Mouse (Mus musculus) layer of hippocampus, adult 9-10 months (tissue): ENCODE measurements around the gene Kcnip2.

Experiments used
- DNase-seq: peaks from one replicate; pipeline ENCODE4 v3.0.0; 2022; ENCODE audit warnings: low spot score

Kcnip2 gene

DNA sequence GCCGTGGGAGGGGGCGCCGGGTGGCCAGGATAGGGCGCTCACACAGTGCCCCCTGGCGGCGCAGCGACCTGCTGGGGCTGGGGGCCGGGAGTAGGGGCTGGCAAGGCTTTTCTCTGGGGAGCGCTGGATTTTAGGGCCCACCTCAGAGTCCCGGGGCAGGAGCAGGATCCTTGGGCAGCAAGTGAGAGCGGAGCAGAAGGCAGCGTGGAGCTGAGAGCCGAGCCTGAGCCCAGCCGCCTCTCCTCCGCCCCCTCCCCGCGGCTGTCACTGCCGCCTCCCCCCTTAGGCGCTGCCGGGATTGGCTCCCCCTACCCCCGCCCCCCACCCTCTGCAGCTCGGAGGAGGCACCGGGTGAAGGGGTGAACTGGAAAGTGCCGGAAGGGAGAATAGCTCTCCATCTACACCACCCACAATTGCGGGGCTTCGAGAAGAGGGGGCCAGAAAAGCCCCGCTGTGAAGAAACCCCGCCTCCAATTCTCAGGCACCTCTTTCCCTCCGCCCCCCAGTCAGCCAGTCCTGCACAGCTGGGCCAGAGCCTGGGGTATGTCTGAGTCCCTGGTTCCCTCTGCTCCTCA lies at the start of gene Kcnip2:
Kcnip2 (minus strand) TSS at position 231 of the 575 bp plus-strand sequence.
- DNase-seq = no peak

DNA sequence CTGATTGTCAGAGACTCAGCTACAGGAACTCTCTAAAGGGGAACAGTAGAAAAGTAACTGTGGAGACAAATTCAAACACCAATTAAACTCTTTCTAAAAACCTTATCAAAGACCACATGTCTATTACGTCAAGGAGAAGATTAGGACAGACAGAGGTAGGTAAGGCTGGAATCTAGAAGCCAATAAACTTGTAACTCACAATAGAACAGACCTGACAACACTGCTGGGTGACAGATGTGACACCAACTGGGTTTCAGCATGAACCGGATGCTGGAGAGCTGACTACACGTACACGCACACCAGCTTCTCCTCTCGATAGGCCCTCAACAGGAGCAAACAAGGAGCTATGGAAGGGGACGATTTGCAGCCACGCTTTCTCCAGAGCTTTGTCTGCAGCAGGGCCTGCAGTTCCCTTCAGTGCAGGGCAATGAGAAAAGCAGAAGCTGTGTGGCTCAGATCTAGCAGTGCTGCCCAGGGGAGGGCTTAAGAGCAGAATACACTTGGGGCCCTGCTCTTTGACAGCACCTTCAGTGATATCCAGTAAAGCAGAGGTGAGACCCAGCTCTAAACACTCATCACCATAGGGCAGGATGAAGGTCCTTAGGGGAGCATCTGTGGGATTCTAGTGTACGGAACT lies 39.5 kb upstream of the Kcnip2 start:
- DNase-seq = no peak

DNA sequence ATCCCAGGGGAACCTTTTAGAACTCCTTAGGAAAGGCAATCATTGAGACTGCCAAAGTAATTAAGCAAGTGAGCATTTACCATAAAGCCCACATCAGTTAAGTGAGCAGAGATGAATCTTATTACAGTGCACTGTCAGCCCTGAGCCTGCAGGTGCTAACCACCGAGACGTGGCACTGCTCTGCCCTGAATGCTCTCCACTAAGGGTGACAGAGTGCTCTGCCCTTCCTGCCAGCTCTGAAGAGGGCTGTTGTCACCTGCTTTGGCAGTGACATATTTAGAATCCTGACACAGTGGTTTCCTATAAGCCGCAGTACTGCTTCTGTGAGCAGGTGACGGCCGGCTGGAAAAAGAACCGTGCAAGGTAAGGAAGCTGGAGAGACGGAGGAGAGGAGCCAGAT lies 38.7 kb upstream of the Kcnip2 start:
- no peak for DNase-seq

DNA sequence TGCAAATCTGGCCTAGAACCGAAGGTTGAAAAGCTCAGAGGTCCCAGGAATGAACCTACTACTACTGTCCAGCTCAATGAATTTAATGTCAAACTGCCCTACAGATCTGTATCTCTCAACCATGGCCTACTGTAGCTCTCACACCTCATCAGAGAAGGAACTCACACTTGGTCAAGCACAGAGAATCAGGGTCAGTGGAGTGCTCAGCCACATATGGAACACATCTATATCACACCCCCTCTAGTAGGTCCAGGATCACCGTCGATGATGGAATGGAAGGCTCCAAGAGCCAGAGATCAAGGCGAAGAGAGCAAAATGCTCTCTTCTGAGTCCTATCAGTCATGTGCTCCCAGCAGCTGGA lies 31.9 kb upstream of the Kcnip2 start:
- no peak for DNase-seq

DNA sequence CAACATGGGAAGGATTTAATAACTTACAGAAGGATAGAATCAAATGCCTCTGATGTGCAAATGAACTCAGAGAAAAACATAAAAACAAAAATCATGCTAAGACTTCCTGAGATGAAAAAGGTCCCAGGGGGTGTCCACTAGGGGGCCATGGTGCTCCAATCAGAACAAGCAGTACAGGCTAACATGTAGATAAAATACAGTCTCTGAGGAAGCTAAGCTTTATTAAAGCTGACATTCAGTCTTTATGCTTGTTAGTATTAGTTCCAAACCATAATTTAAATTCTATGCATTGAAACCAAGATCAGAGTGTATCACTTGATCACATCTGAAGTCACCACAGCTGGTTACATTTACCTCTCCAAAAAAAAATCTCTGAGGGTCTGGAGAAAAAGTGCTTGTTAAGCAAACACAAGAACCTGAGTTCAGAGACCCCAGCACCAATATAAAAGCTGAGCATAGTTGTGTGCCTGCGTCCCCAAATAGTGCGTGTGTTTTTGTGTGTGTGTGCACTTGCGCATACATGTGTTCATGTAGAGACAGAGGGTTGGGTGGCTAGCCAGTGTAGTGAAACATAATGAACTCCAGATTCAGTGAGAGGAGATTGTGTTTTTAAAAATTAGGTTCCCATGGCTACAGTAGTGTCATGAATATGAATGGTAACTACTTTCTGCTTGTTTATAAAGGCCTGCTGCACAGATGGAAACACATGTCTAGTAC lies 31.3 kb upstream of the Kcnip2 start:
- no peak for DNase-seq

DNA sequence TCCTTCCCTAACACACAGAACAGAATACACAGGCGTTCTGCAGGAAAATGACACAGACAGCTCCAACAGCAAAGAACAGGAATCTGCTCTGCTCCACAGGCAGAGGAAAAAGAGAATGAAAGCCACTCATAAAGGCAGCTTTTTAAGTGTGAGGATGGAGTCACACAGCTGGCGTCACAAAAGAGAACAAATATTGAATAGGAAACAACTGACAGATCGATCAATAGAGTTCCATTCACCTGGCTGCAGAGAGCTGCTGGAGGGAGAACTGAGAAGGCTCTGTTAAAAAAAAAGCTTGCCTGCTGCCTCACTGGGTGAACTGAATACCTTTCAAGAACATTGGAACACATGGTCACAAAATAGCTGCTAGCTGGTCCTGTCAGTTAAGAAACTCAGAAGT lies 28.3 kb upstream of the Kcnip2 start:
- DNase-seq = no peak

DNA sequence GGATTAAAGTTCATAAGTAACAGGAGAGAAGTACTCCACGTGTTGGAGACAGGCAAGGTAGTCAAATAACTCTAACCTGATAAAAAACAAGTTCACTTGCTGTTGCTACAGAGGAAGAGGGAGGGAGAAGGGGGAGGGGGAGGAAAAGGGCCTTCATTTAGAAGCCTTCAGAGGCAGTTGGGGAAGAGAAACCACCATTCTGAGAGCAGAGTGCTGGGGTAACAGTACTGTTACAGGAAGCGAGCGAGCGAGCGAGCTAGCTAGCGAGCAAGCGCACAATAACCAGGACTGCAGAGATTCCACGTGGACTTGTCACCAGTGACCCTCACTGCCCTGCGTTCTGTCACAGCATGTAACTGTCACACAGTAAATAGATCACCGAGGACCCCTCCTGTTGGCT lies 27.6 kb upstream of the Kcnip2 start:
- DNase-seq = no peak

DNA sequence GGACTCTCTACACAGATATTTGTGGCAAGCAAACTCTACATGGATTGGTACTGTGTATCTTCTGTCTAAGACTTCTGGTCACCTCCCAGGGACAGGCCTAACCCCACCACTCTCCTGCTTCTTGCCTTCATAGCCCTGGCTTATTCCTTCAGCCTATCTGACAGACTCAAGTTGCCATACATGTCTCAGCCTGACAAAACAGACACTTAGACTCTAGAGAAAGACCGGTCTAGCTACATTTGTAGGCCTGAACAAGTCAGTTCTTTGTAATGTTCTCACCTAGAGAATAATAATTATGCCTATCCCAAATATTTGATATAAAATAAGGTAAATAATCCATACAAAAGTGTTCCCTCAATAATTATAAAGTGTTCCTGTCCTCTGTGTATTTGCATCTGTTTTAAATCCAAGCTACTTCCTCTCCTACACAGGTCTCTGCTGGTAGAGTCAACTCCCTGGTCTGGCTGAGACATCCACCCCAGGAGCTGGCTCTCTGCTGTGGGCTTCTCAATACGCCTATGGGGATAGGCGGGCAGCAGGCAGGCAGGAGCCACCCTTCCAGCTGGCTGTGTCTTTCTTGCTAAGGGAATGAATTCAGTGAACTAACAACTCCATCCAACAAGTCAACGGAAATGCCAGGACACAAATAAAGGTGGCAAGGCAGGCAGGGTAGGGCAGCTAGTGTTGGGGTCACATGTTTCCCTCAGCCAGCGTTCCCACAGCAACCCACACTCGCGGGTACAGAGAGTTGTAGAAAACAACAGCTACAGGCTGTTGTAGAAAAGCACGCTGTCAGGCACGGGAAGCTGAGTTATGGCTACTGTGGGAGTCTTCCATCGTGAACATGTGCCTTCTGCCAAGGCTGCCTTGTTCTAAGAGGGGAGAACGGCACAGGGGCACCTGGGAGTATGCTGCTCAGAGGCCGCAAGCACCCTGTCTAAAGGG lies 21.5 kb upstream of the Kcnip2 start:
- DNase-seq = no peak

DNA sequence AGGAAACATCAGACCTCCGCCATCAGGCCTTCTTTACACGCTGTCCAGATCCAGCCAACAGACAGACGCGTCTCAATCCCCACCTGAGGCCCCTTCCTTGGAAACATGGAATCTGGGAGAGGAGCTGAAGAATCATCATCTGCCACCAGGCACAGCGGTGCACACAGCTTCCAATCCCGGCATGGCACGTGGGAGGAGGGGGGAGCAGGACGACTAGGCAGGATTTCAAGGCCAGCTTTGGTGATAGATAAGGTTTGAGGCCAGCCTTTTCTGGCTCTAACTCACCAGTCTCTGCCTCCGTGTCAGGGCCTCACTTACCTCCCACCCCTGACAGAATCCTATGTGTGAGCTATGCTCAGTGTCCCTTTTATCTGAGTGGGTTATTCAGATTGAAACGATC lies 19.6 kb upstream of the Kcnip2 start:
- no peak for DNase-seq

DNA sequence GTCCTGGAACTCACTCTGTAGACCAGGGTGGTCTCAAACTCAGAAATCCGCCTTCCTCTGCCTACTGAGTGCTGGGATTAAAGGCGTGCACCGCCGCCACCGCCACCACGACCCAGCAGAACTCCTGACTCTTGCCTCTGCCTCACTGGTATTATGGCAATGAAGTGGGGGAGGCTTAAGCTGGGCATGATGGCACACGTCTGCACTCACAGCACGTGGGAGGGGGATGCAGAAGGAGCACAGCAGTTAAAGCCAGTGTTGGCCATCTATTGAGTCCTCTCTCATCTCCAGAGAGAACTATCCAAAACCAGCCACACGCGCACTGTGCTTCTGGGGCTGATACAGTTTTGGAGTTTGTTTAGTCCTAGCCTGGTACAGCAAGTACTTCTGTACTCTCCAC lies 17.8 kb upstream of the Kcnip2 start:
- no peak for DNase-seq

DNA sequence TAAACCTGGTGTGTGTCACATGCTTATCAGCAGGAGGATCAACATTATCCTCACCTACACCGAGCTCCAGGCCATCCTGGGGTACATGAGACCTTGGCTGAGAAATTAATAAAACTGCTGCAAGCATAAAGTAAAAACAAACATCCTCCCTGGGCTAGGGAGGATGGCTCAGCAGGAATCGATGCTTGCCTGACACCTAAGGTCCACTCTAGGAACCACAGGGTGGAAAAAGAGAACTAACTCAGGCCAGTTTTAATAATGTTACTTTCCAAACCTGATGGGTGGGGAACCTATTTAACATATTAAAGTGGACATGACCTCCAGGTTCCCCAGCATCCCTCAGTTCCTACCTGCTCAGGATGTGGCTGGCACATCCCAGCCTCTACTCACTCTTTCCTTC lies 14.8 kb upstream of the Kcnip2 start:
- no peak for DNase-seq

DNA sequence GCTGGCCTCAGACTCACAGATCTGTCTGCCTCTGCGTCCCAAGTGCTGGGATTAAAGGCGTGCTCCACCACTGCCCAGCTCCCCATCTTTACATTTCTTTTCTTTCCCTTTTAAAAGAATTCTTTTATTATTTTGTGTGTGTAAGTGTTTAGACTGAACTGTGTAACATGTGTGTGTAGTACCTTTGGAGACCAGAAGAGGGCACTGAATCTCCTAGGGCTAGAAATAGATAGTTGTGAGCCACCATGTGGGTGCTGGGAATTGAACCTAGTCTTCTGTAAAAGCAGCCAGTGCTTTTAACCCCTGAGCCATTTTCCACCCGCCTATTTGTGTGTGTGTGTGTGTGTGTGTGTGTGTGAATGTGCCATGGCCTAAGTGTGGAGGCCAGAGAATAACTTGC lies 11.9 kb upstream of the Kcnip2 start:
- no peak for DNase-seq

DNA sequence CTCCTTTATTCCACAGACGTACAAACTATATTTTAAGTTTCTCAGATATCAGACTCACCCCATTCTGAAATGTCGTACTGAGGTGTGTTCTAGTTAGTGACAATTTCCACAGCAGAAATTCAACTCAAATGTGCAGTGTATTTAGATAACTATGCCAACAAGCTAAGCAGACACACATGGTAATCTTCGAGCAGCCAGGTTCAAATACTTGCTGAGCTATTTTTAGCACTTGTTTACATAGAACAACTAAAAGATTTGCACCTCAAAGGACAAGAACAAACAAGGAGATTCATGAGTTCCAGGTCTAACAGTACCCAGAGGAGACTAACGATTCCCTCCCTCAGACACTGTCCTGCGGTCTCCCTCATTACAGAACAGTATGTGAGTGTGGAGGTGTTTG lies 11.3 kb upstream of the Kcnip2 start:
- no peak for DNase-seq

DNA sequence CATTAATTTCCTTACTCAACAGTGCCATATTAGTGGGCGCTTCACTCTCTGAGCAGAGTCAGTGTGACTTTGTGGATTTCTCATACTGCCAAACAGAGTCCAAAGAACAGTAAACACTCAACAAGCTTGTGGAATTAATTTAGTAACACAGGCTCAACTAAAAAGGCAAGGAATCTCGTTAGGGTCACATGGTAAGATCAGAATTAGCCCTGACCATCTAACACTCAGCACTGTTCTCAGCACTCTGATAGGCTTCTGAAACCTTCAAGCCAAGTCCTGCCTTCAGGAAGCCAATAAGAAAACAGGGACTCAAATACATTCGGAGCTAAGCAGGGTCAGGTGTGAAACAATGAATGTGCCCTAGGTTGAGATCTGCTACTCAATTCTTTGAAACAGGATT lies 10.3 kb upstream of the Kcnip2 start:
- DNase-seq = no peak

DNA sequence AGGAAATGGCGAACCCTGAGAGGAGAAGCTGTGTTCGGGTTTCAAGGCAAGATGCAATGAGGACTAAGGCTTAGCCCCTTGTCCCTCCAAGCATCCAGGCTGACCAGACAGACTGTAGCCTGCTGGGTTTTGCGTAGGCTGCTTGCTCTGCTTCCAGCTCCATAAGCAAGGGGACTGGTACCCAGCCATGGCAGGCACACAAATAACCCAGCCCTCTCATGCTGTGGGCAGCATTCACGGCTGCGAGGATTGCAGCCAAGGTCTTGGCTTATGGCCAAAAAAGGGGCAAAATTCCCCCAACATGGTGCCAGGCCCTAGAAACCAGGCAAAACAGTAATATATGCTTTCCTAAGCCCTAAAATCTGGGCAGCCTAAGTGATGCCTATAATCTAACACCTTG lies 6.0 kb upstream of the Kcnip2 start:
- DNase-seq = no peak

DNA sequence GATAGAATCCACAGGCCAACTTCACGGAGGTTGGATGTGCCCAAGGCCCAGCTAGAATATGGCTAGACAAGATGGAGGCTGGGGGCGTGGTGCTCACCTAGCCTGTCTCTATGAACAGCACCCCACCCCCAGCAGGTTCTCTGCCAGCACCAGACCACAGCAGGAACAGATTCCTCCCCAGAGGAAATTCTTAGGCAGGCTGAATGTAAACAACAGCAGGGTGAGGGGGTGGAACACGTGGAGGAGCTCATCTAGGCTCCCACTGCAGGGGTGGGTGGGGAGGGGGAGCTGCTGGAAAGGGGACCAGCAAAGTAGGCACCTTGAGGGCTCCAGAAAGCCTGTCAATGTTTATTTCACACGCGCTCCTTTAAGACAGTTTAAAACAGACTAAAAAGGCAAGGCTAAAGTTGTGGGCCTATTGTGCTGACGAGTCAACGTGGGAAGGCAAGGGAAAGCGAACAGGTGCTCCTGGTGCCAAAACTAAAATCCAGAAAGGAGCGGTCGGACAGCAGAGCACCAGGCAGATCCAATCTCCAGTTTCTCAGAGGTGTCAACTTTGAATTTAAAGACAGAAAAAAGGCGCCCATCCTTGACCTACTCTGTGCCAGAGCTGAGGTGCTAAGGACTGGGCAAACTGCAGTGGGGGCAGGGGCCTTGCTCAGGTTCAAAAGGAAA lies 2.1 kb upstream of the Kcnip2 start:
- DNase-seq = no peak

DNA sequence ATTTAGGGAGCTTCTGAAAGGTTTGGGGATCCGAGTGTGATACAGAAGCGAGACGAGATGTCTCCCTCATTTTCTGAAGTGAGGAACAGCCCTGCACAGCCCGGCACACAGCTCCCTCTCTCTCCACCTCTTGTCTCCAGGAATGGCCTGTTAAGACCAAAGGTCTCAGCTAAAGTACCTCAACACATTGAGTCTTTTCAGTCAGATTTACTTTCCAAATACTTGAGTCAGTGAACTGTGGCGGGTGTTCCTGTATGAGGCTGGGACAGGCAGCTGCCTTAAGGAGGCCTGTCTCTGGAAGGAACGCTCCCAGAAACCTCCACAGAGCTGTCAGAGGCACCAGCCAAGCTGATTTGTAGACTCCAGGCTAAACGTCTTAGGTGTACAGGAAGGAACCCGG lies 866 bp upstream of the Kcnip2 start:
- no peak for DNase-seq

DNA sequence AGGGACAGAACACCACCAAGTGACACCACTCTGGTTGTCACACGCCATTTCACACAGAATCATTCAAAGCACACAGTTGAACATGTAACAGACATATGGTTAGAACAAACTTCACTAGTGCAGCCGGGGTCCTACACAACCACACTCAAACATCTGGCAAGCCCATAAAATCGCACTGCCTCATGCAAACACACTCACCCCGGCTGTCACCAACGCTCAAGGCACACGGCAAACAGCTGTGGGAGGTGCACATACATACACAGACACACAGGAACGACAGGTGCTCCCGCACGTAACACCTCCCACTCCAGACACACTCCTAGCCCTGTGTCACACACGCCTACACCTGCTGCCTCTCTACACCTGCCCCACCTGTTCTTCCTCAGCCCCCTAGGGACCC lies 691 bp downstream of the Kcnip2 start:
- no peak for DNase-seq

DNA sequence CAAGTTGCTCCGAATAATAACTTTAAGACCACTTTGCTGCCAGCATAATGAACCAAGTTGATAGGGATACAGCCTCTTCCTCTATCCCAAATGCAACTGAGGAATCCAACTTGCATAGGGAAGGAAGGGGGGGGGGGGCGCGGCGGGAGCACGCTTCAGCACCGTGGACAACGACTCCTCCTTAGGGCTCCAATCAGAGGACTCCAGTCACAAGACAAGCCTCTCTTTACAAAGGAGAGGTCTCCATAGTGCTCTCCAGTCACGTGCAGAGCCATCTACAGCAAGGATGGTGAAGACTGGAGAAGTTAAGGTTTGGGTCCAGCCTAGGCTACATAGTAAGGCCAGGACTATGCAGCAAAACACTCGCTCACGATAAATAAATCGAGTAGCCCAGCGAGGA lies 2.1 kb downstream of the Kcnip2 start:
- DNase-seq = no peak

DNA sequence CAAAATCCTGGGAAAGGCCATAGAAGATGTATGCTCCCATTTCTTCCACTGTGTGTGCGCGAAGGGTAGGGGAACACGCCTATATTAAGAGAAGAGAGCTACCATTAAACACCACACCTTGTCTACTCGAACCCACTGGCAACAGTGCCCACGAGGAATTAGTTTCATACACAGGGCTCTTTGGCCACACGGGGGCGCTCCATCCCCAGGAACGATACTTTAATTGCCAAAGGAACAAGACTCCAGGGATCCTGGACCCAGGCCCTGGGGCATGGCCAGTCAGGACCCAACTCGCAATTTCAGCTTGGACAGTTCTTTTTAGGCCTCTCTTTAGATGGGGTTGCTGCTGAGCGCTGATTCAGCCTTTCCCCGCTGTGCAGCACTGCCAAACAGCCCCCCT lies 2.6 kb downstream of the Kcnip2 start:
- peak; percentile 90 for DNase-seq

DNA sequence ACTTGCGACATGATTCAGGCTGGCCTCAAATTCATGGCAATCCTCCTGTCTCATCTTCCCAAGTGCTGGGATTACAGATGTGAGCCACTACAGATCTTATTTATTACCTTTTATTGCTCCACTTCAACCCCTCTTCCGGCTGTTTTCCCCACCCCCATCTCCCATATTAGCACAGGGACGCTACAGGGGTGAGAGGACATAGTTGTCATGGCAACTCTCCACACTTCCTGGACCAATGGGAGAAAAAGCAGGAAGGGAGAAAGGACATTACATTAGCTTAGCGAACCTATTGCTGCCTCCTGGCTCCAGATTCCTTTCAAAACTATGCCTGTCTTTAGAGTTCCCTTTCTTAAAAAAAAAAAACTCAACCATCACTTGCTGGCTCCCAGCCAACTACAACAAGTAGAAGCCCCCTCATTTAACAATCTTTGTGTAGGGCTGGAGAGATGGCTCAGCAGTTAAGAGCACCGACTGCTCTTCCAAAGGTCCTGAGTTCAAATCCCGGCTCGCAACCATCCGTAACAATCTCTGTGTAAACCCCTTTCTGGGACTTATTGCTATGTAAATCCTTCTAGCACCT lies 3.1 kb downstream of the Kcnip2 start:
- no peak for DNase-seq

DNA sequence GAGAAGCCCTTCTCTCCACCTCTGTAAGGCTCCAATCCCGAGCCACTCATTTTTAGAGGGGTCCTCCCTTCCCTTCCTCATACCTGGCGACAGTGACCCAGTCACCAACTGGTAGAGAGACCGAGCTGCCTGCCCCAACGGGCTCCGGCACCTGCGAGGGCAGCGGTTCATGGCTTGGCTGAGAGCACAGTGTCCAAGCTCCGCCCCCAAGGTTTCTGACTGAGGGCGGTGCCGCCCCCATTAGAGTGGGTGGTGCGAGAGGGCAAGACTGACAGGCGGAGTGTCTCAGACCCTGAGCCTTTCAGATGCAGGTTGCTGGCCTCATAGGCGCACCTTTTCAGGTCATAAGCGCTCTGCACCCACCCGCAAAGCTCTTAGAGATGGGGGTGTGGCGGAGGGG lies 3.7 kb downstream of the Kcnip2 start:
- no peak for DNase-seq
